Mouse (Mus musculus): ENCODE data around the gene Tcf20. TPM values are rescaled to one million over a fixed set of nuclear protein-coding genes. Genes with fewer than 3 reads are reported as not detected.
"Not testable (repeated sequence)": the region's sequence is repeated elsewhere in the genome, so short reads cannot be mapped to it uniquely, and the experiment has no call there.

Tcf20 gene
- polyA plus RNA-seq, 1 experiment, result 11.1 TPM

DNA sequence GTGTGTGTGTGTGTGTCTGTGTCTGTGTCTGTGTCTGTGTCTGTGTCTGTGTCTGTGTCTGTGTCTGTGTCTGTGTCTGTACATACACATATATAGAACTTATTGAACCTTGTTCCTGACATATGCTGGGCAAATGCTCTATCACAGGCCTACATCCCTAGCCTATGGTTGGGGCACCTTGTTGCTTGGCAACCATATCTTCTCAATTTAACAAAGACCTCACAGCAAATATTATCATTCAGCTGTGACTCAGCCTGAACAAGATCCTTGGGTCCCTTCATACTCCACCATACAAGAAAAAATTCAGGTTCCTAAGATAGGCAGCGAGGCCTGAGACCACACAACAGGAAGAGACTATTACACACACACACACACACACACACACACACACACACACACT lies 194.2 kb downstream of the Tcf20 start:
- TF ChIP-seq E2F4 (IDR thresholded peaks at IDR 0.05; ENCODE audit: insufficient read depth), result no peak
- TF ChIP-seq SRF (IDR thresholded peaks at IDR 0.05; ENCODE audit: control insufficient read depth, insufficient read length, low read depth), result no peak
- TF ChIP-seq USF1 (IDR thresholded peaks at IDR 0.05; ENCODE audit: low read depth), result no peak
- TF ChIP-seq MYOD1 (IDR thresholded peaks at IDR 0.05; ENCODE audit: control insufficient read depth in 1 of 3, insufficient read length in 2 of 3, low read depth in 2 of 3), result no peak
- no peak for TF ChIP-seq MYOG (IDR thresholded peaks at IDR 0.05; ENCODE audit: control insufficient read depth in 1 of 3, insufficient read depth in 1 of 3, insufficient read length in 2 of 3, low read depth in 2 of 3)
- no peak for TF ChIP-seq MAX (IDR thresholded peaks at IDR 0.05; ENCODE audit: low read depth)
- no peak for TF ChIP-seq POLR2AphosphoS2 (IDR thresholded peaks at IDR 0.05; ENCODE audit: insufficient read length, low read depth)
- TF ChIP-seq CEBPB (IDR thresholded peaks at IDR 0.05; ENCODE audit: insufficient read depth, poor library complexity, severe bottlenecking), result no peak
- no peak for TF ChIP-seq POLR2A (IDR thresholded peaks at IDR 0.05; ENCODE audit: insufficient read length, low read depth)
- no peak for TF ChIP-seq TCF3 (IDR thresholded peaks at IDR 0.05; ENCODE audit: insufficient read length, low read depth)
- TF ChIP-seq REST (IDR thresholded peaks at IDR 0.05; ENCODE audit: insufficient read depth, insufficient read length), result no peak
- no peak for TF ChIP-seq TCF12 (IDR thresholded peaks at IDR 0.05; ENCODE audit: insufficient read depth, poor library complexity, severe bottlenecking)
- Histone ChIP-seq H3K4me3 (no peak overlapping the region), H3K4me2 (ENCODE audit: low read depth) (no peak overlapping the region), H3K36me3 (ENCODE audit: control insufficient read depth, insufficient read depth) (no peaks in the 10 kb centered on the region), H3K27me3 (ENCODE audit: control insufficient read depth, insufficient read depth, insufficient read length) (no peaks in the 10 kb centered on the region), H3K79me2 (ENCODE audit: control insufficient read depth, insufficient read depth) (no peaks in the 10 kb centered on the region), H3ac (ENCODE audit: control insufficient read depth, insufficient read length) (no peak overlapping the region)

DNA sequence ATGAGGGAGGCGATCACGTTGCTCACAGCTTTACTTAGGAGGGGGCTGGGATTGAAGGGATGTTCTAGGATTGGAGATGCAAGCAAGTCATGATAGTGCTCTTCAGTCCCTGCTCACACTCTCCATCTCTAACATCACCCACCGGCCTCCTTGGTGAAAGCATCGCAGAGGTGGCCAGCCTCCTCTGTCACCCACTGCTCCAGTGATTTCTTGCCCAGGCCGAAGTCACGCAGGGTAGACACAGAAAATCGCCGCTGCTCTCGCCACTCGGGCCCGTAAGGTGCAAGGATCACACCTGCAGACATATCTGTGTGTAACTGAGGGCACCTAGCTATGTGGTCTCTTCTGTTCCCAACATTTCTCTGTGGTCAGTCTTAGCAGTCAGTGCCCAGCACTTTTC lies 195.1 kb downstream of the Tcf20 start:
- TF ChIP-seq MYOD1 (IDR thresholded peaks at IDR 0.05; ENCODE audit: control insufficient read depth in 1 of 3, insufficient read length in 2 of 3, low read depth in 2 of 3), result no peak
- TF ChIP-seq TCF3 (IDR thresholded peaks at IDR 0.05; ENCODE audit: insufficient read length, low read depth), result no peak
- no peak for TF ChIP-seq CEBPB (IDR thresholded peaks at IDR 0.05; ENCODE audit: insufficient read depth, poor library complexity, severe bottlenecking)
- TF ChIP-seq REST (IDR thresholded peaks at IDR 0.05; ENCODE audit: insufficient read depth, insufficient read length), result no peak
- TF ChIP-seq USF1 (IDR thresholded peaks at IDR 0.05; ENCODE audit: low read depth), result no peak
- TF ChIP-seq POLR2AphosphoS2 (IDR thresholded peaks at IDR 0.05; ENCODE audit: insufficient read length, low read depth), result no peak
- TF ChIP-seq MYOG (IDR thresholded peaks at IDR 0.05; ENCODE audit: control insufficient read depth in 1 of 3, insufficient read depth in 1 of 3, insufficient read length in 2 of 3, low read depth in 2 of 3), result no peak
- TF ChIP-seq SRF (IDR thresholded peaks at IDR 0.05; ENCODE audit: control insufficient read depth, insufficient read length, low read depth), result no peak
- TF ChIP-seq MAX (IDR thresholded peaks at IDR 0.05; ENCODE audit: low read depth), result no peak
- TF ChIP-seq POLR2A (IDR thresholded peaks at IDR 0.05; ENCODE audit: insufficient read length, low read depth), result no peak
- TF ChIP-seq TCF12 (IDR thresholded peaks at IDR 0.05; ENCODE audit: insufficient read depth, poor library complexity, severe bottlenecking), result no peak
- no peak for TF ChIP-seq E2F4 (IDR thresholded peaks at IDR 0.05; ENCODE audit: insufficient read depth)
- no peaks in the 10 kb centered on the region for H3K79me2 ChIP-seq (ENCODE audit: control insufficient read depth, insufficient read depth)
- H3K27me3 ChIP-seq (ENCODE audit: control insufficient read depth, insufficient read depth, insufficient read length), result no peaks in the 10 kb centered on the region
- H3K4me2 ChIP-seq (ENCODE audit: low read depth), result no peak overlapping the region
- no peak overlapping the region for H3ac ChIP-seq (ENCODE audit: control insufficient read depth, insufficient read length)
- no peak overlapping the region for H3K4me3 ChIP-seq
- no peaks in the 10 kb centered on the region for H3K36me3 ChIP-seq (ENCODE audit: control insufficient read depth, insufficient read depth)

DNA sequence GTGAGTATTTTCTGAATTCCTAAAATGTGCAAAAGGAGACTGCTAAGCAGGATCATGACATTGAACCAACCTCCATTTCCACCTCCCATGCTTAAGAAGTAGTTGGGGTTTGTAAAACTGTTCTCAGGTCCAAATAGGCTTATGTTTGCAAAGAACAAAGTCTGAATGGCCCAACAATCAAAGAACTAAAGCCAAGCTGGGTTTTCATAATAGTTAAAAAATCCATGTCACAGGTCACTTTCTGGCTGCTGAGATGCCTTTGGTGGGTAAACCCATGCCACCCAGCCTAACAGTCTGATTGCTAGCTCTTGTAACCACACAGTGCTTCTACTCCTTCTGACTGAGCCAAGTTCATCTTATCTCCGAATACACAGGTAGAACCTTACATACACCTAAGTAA lies 203.1 kb downstream of the Tcf20 start:
- Histone ChIP-seq H3K27me3 (ENCODE audit: control insufficient read depth, insufficient read depth, insufficient read length) (no peaks in the 10 kb centered on the region), H3K4me3 (no peak overlapping the region), H3K79me2 (ENCODE audit: control insufficient read depth, insufficient read depth) (no peaks in the 10 kb centered on the region), H3K4me2 (ENCODE audit: low read depth) (no peak overlapping the region), H3K36me3 (ENCODE audit: control insufficient read depth, insufficient read depth) (no peaks in the 10 kb centered on the region), H3ac (ENCODE audit: control insufficient read depth, insufficient read length) (no peak overlapping the region)
- TF ChIP-seq MYOG (IDR thresholded peaks at IDR 0.05; ENCODE audit: control insufficient read depth in 1 of 3, insufficient read depth in 1 of 3, insufficient read length in 2 of 3, low read depth in 2 of 3) (no peak), REST (IDR thresholded peaks at IDR 0.05; ENCODE audit: insufficient read depth, insufficient read length) (no peak), MYOD1 (IDR thresholded peaks at IDR 0.05; ENCODE audit: control insufficient read depth in 1 of 3, insufficient read length in 2 of 3, low read depth in 2 of 3) (no peak), TCF3 (IDR thresholded peaks at IDR 0.05; ENCODE audit: insufficient read length, low read depth) (no peak), TCF12 (IDR thresholded peaks at IDR 0.05; ENCODE audit: insufficient read depth, poor library complexity, severe bottlenecking) (no peak), POLR2A (IDR thresholded peaks at IDR 0.05; ENCODE audit: insufficient read length, low read depth) (no peak), SRF (IDR thresholded peaks at IDR 0.05; ENCODE audit: control insufficient read depth, insufficient read length, low read depth) (no peak)

DNA sequence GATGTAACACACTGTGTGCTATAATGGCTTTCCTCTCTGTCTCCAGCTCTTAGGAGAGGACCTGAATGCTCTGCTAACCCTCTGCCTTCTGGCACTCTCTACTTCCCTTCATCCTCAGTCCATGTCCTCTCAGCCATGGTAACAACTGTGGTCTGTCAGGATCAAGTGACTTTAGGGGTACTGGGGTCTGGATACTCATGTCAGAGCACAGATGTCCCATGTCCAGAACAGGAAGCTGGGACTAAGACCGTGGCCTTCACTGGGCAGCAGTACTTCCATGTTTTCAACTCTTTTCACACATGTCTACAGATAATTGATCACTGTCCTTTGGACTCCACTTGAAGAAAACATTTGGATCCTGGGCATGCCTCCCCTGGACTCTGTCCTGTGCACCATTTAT lies 203.9 kb downstream of the Tcf20 start:
- Histone ChIP-seq H3K36me3 (ENCODE audit: control insufficient read depth, insufficient read depth) (no peaks in the 10 kb centered on the region), H3K79me2 (ENCODE audit: control insufficient read depth, insufficient read depth) (no peaks in the 10 kb centered on the region), H3K4me3 (no peak overlapping the region), H3ac (ENCODE audit: control insufficient read depth, insufficient read length) (no peak overlapping the region), H3K27me3 (ENCODE audit: control insufficient read depth, insufficient read depth, insufficient read length) (no peaks in the 10 kb centered on the region), H3K4me2 (ENCODE audit: low read depth) (no peak overlapping the region)
- TF ChIP-seq MYOD1 (IDR thresholded peaks at IDR 0.05; ENCODE audit: control insufficient read depth in 1 of 3, insufficient read length in 2 of 3, low read depth in 2 of 3) (no peak), SRF (IDR thresholded peaks at IDR 0.05; ENCODE audit: control insufficient read depth, insufficient read length, low read depth) (no peak), TCF3 (IDR thresholded peaks at IDR 0.05; ENCODE audit: insufficient read length, low read depth) (no peak), POLR2AphosphoS2 (IDR thresholded peaks at IDR 0.05; ENCODE audit: insufficient read length, low read depth) (no peak)

DNA sequence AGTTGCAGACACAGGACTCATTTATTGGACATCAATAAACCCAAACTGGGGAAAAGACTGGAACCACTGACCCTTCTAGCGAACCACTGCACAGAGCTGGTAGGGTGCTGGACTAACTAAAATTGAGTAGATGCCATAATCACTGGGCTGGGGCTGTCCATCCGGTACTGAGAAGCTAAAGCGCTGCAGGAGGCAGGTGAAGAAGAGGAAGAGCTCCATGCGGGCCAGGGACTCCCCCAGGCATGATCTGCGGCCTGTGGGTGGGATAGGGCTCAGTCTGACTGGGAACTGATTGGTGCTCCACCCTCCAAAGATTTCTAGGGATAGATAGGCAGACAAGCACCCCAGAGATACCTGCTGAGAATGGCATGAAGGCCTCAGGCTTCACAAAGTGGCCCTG lies 209.8 kb downstream of the Tcf20 start:
- H3ac ChIP-seq (ENCODE audit: control insufficient read depth, insufficient read length); H3K36me3 ChIP-seq (ENCODE audit: control insufficient read depth, insufficient read depth); H3K4me3 ChIP-seq; H3K27me3 ChIP-seq (ENCODE audit: control insufficient read depth, insufficient read depth, insufficient read length); H3K79me2 ChIP-seq (ENCODE audit: control insufficient read depth, insufficient read depth); H3K4me2 ChIP-seq (ENCODE audit: low read depth): not testable (repeated sequence)

All from myocyte (in vitro differentiated cells).